Mouse (Mus musculus): ENCODE measurements around the gene Rell1. TPM values are rescaled to one million over a fixed set of nuclear protein-coding genes. Genes with fewer than 3 reads are reported as not detected.

The Rell1 gene
- 10 to 100 TPM; 52.0 to 53.0 TPM for total RNA-seq (2023)

GRCm38 (mm10) chr5:63968443-63969415, at the start of gene Rell1:
Gene Rell1, minus strand, starts transcription at chr5:63968897.

Other genes with a start within 250 kb of the Rell1 start
- 10 to 100 TPM in 1 of 2 experiments, 1 to 10 TPM in 1; 9.7 to 16.0 TPM for gene 0610040J01Rik, start 156.5 kb downstream of the Rell1 start, total RNA-seq (2023)
- gene Pgm2, start 124.1 kb upstream of the Rell1 start, total RNA-seq (2023), result 10 to 100 TPM; 33.7 to 35.8 TPM
- gene Tbc1d1, start 187.4 kb upstream of the Rell1 start, total RNA-seq (2023), result 10 to 100 TPM; 55.2 to 63.0 TPM

Data from monocyte, adult 59 days (primary cell).